Mouse (Mus musculus) right cerebral cortex, adult 18-20 months (tissue): ENCODE results near the gene Nell2.

Experiments used
- DNase-seq: peaks from one replicate; pipeline ENCODE4 v3.0.0; 2022; ENCODE audit warnings: mixed read lengths

Gene Nell2

GRCm38 (mm10) chr15:95334323-95335296 lies 193.7 kb downstream of the Nell2 start:
- no peak for DNase-seq

GRCm38 (mm10) chr15:95333229-95333628 lies 195.1 kb downstream of the Nell2 start:
- no peak for DNase-seq

- peak; percentile 37 for DNase-seq
These were observed 197.4 kb downstream of the Nell2 start for GRCm38 (mm10) chr15:95330926-95331325.

- DNase-seq = no peak
These were observed 205.6 kb downstream of the Nell2 start for GRCm38 (mm10) chr15:95322744-95323143.

GRCm38 (mm10) chr15:95316626-95317025 lies 211.7 kb downstream of the Nell2 start:
- no peak for DNase-seq

DNA sequence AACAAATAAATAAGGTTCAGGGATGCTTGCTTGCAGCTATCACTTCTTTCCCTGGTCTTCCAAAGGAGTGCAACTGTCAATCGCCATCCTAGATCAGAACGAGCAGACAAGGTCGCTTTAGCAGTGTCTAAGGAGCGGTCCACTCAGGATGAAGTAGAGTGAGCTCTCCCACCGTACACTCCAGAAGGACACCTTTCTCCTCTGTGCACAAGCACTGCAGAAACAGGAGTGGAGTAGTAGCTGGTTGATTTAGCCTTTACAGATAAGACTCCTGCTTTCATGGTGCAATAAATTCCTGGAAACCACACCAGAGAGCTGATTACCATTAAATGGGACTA lies 213.6 kb downstream of the Nell2 start:
- DNase-seq = no peak

- DNase-seq = no peak
These were observed 214.1 kb downstream of the Nell2 start for GRCm38 (mm10) chr15:95314121-95314807.

GRCm38 (mm10) chr15:95313286-95313685 lies 215.1 kb downstream of the Nell2 start:
- peak; percentile 34 for DNase-seq

DNA sequence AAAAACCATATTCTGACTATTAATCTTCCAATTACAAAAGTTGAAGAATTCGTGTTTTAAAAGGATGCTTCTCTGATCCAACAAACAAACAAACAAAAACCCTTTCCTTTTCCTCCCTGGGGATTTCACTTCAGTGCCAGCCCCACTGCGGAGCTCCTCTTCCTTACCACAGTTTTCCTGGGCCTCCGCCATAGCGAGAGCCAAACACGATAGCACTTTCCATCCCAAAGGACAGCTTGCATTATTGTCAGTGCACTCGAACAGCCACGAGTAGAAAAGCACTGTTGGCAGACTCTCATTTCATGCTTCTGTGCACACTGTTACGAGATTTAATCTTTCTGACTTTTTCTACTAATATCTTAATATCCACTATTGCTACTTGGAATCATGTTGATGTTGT lies 224.3 kb downstream of the Nell2 start:
- DNase-seq = no peak

DNA sequence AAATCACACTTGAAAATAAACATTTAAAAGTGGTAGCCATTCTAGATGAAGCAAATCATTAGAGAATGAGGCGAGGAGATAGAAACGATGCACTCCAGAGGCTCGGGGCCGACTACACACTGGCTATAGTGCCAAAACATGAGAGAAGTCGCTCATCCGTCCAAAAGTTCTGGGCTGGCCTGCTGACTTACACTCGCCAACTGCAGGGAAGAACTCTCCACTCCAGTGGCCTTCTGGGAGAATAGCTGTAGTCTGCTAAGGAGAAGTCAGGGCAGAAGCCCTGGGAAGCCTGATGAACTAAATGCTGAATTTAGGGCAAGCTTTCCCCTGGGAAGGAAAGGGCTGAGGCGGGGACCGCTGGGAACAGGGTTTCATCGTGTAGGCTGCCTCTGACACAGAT lies 231.8 kb downstream of the Nell2 start:
- no peak for DNase-seq

DNA sequence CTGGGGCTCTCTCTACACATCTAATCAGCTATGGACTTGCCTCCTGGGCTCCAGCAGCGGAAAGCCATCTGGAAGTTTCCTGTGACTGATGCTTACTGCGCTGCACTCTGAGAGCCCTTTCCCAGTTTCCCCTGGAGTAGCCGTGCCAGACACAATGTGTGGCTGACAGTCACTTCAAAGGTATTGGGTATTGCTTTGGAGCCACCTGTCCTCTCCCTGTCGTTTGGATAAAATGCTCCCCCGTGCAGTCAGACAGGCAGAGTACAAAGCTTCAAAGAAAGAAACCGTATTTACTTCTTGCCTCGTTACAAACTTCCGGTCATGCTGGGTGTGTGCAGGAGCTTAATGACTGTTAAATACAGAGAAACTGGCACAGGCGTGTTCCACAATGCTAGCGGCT lies 239.3 kb downstream of the Nell2 start:
- no peak for DNase-seq

GRCm38 (mm10) chr15:95285199-95285598 lies 243.2 kb downstream of the Nell2 start:
- peak; percentile 30 for DNase-seq

GRCm38 (mm10) chr15:95280986-95281385 lies 247.4 kb downstream of the Nell2 start:
- DNase-seq = no peak

GRCm38 (mm10) chr15:95278001-95278400 lies 250.4 kb downstream of the Nell2 start:
- no peak for DNase-seq

DNA sequence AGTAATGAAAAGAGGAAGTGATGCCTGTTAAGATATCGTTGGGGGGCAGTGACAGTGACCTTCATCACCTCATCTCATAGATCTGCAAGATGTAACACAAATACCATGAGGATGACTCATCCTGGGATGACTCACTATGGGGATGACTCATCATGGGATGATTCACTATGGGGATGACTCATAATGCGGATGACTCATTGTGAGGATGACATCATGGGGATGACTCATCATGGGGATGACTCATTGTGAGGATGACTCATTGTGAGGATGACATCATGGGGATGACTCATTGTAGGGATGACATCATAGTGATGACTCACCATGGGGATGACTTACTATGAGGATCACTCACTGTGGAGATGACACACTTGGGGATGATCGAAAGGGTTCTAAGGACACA lies 251.8 kb downstream of the Nell2 start:
- DNase-seq = no peak

- no peak for DNase-seq
These were observed 252.8 kb downstream of the Nell2 start for GRCm38 (mm10) chr15:95275553-95275952.

DNA sequence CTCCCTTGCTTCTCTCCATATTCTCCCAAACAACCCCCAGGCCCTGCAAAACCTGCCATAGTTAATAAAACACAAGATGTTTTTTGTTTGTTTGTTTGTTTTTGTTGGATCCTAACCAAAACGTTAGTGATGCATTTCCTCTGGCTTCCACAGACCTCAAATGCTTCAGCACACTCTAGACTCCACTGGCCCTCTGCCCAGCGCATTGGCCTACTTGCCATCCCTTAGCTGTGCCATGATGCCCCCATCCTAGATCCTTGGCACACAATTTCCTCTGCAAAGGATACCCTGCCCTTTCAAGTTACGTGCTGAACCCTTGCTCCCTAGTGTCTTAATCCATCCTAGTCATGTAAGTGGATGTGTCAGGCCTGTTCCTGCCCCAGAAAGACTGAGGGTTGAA lies 255.1 kb downstream of the Nell2 start:
- no peak for DNase-seq

GRCm38 (mm10) chr15:95272167-95272566 lies 256.2 kb downstream of the Nell2 start:
- DNase-seq = no peak

DNA sequence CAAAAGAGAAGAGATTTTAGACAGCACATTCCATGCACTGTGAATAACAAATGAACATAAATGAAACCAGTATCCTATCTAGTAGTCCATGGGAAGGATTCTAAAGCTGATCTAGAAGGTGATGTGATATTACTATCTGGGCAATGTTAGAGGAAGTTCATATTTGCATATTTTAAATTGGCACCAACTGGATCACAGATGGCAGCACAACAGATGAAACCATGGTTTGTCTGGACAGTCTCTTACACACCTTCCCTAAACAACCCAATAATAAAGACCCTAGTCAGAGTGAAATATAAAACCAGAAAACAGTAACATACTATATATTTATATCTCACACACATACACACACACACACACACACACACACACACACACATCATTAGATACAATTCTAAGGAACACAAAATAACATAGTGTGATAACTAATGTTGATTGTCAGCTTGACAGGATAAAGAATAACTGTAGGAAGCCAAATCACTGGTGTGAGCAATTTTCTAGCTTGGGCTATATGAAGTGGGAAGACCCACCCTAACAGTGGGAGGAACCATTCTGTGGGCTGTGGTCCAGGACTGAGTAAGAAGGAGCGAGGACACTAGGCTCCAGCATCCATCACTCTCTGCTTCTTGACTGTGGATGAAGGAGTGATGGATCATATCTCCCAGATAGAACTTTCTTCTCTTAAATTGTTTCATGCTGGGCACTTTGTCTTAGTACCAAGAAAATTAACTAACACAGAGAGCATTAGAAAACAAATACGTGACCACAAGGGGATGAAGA lies 268.5 kb downstream of the Nell2 start:
- no peak for DNase-seq

- DNase-seq = no peak
These were observed 271.2 kb downstream of the Nell2 start for GRCm38 (mm10) chr15:95257131-95257530.

- no peak for DNase-seq
These were observed 282.8 kb downstream of the Nell2 start for GRCm38 (mm10) chr15:95245516-95245915.

- no peak for DNase-seq
These were observed 284.5 kb downstream of the Nell2 start for GRCm38 (mm10) chr15:95243876-95244275.

- DNase-seq = no peak
These were observed 287.2 kb downstream of the Nell2 start for GRCm38 (mm10) chr15:95241161-95241560.
